Mouse (Mus musculus) forebrain, embryonic 16.5 days (tissue): ENCODE measurements around the gene Tfcp2l1. TPM values are rescaled to one million over a fixed set of nuclear protein-coding genes. Genes with fewer than 3 reads are reported as not detected.
"Not testable (repeated sequence)": the region's sequence is repeated elsewhere in the genome, so short reads cannot be mapped to it uniquely, and the experiment has no call there.

ENCODE experiments used
- ATAC-seq: fragments of 200-750 bp; cut with Nextera tagmentation; 2 replicates; pipeline ENCODE4 v1.8.0; 2017; ENCODE audit warnings: mild to moderate bottlenecking, moderate library complexity
- H3K27ac ChIP-seq: fragments of 300-500 bp; sonication (generic); 2 replicates; pipeline ENCODE4 v1.5.1; 2014; ENCODE audit warnings: low read length, control low read depth
- H3K27me3 ChIP-seq: fragments of 300-500 bp; sonication (generic); replicated peaks from 2 replicates; pipeline ENCODE4 v1.6.1; 2014; ENCODE audit warnings: low read length; ENCODE audit not compliant: control insufficient read depth, insufficient read depth
- H3K36me3 ChIP-seq: fragments of 300-500 bp; sonication (generic); 2 replicates; pipeline ENCODE4 v1.6.1; 2014; ENCODE audit not compliant: control insufficient read depth, insufficient read depth
- H3K4me1 ChIP-seq: fragments of 300-500 bp; sonication (generic); replicated peaks from 2 replicates; pipeline ENCODE4 v1.6.1; 2014; ENCODE audit warnings: low read length; ENCODE audit not compliant: control insufficient read depth, insufficient read depth
- H3K4me2 ChIP-seq: fragments of 300-500 bp; sonication (generic); 2 replicates; pipeline ENCODE4 v1.6.1; 2014; ENCODE audit warnings: mild to moderate bottlenecking, low read length, control low read depth
- H3K4me3 ChIP-seq: fragments of 300-500 bp; sonication (generic); replicated peaks from 2 replicates; pipeline ENCODE4 v1.5.1; 2014; ENCODE audit warnings: mild to moderate bottlenecking, low read length, control low read depth
- H3K9ac ChIP-seq: fragments of 300-500 bp; sonication (generic); replicated peaks from 2 replicates; pipeline ENCODE4 v1.6.1; 2014; ENCODE audit warnings: low read depth, low read length, control low read depth
- H3K9me3 ChIP-seq: fragments of 300-500 bp; sonication (generic); 2 replicates; pipeline ENCODE4 v1.6.1; 2016; ENCODE audit warnings: low read length; ENCODE audit not compliant: control insufficient read depth
- WGBS: fragments of 180-500 bp; shearing (Covaris S2); extraction: QIAGEN DNeasy Blood & Tissue Kit; methylation state at CpG from one replicate; pipeline ENCODE4 v1.1.7; 2014; 5-methylcytosine and 5-hydroxymethylcytosine counted together
- polyA plus RNA-seq: library from polyadenylated mRNA; unstranded; fragments of >200 nt; fragmentation: Nextera tagmentation; extraction: Ambion mirVana; gene quantifications from 2 replicates; pipeline ENCODE4 v1.2.1, GENCODE M21; 2015

Gene Tfcp2l1
- polyA plus RNA-seq, 1 experiment from 2014 or later = 0.28 TPM

GRCm38 (mm10) chr1:118621055-118621454 is 6.7 kb upstream of the Tfcp2l1 start:
- H3K36me3 ChIP-seq, H3K4me2 ChIP-seq, ATAC-seq, H3K9ac ChIP-seq, H3K4me3 ChIP-seq, H3K27me3 ChIP-seq, H3K27ac ChIP-seq, H3K4me1 ChIP-seq, H3K9me3 ChIP-seq: not testable (repeated sequence)
- WGBS = 95% methylated on average over 4 of the region's 5 CpGs

DNA sequence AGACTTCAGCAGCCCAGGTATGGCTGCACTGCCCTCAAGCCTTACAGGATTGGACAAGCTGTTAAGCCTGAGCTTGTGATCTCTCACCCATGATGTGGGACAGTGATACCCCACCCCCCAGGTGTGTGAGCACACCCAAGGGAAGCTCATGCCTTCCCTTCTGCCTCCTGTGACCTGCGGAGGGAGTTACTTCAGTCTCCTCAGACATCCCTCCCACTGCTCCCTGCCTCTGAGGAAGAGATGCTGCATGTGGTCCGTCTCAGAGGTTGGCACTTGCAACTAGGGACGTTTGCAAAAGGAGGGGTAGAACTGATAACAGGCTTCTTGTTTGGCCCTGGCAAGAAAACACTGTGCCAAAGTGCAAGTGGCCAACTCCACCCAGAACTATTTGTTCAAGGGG is 4.9 kb upstream of the Tfcp2l1 start:
- H3K36me3 ChIP-seq = no peaks in the 10 kb centered on the region
- no peak overlapping the region for H3K9ac ChIP-seq
- no peaks in the 10 kb centered on the region for H3K9me3 ChIP-seq
- ATAC-seq = no peak
- WGBS = 47% methylated on average over 3 of the region's 3 CpGs
- no peaks in the 10 kb centered on the region for H3K27me3 ChIP-seq
- no peak overlapping the region for H3K4me3 ChIP-seq
- no peak overlapping the region for H3K4me2 ChIP-seq
- H3K27ac ChIP-seq = no peak overlapping the region
- peaks cover 4% of the 10 kb centered on the region for H3K4me1 ChIP-seq

GRCm38 (mm10) chr1:118625461-118625860 is 2.3 kb upstream of the Tfcp2l1 start:
- Histone ChIP-seq H3K4me1 (peaks cover 9% of the 10 kb centered on the region), H3K27me3 (no peaks in the 10 kb centered on the region), H3K27ac (no peak overlapping the region), H3K4me2 (no peak overlapping the region), H3K4me3 (no peak overlapping the region), H3K9ac (no peak overlapping the region), H3K36me3 (no peaks in the 10 kb centered on the region), H3K9me3 (no peaks in the 10 kb centered on the region)
- WGBS = 34% methylated on average over 6 of the region's 6 CpGs
- ATAC-seq = no peak

- H3K4me3 ChIP-seq = no peak overlapping the region
- no peak overlapping the region for H3K4me2 ChIP-seq
- no peak overlapping the region for H3K9ac ChIP-seq
- WGBS = 45% methylated on average over 2 of the region's 2 CpGs
- H3K4me1 ChIP-seq = peaks cover 9% of the 10 kb centered on the region
- no peak overlapping the region for H3K27ac ChIP-seq
- ATAC-seq = no peak
- H3K9me3 ChIP-seq = no peaks in the 10 kb centered on the region
- no peaks in the 10 kb centered on the region for H3K27me3 ChIP-seq
- no peaks in the 10 kb centered on the region for H3K36me3 ChIP-seq
Observed at GRCm38 (mm10) chr1:118625921-118626320, 1.8 kb upstream of the Tfcp2l1 start.

DNA sequence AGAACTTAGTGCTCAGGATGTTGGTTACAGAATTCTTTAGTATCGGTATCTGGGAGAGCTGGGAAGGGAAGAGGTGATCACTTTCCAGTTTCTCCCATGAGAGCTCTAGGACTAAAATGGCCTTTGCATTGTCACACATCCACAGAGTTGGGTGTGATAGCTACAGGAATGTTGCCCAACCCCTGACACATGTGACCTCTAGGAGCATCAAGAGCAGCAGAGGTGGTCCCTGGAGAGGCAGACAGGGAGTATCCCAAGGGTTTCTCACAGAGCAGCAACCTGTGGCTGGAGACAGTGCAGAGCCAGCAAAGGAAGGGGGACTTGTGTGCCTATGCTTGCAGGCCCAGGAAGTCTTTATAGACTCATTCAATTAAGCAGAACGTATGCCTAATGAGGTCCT is 1.3 kb upstream of the Tfcp2l1 start:
- Histone ChIP-seq H3K9me3 (no peaks in the 10 kb centered on the region), H3K4me3 (no peak overlapping the region), H3K4me1 (peaks cover 9% of the 10 kb centered on the region), H3K4me2 (no peak overlapping the region), H3K27me3 (no peaks in the 10 kb centered on the region), H3K9ac (no peak overlapping the region), H3K27ac (no peak overlapping the region), H3K36me3 (no peaks in the 10 kb centered on the region)
- 80% methylated on average over 2 of the region's 2 CpGs for WGBS
- no peak for ATAC-seq

DNA sequence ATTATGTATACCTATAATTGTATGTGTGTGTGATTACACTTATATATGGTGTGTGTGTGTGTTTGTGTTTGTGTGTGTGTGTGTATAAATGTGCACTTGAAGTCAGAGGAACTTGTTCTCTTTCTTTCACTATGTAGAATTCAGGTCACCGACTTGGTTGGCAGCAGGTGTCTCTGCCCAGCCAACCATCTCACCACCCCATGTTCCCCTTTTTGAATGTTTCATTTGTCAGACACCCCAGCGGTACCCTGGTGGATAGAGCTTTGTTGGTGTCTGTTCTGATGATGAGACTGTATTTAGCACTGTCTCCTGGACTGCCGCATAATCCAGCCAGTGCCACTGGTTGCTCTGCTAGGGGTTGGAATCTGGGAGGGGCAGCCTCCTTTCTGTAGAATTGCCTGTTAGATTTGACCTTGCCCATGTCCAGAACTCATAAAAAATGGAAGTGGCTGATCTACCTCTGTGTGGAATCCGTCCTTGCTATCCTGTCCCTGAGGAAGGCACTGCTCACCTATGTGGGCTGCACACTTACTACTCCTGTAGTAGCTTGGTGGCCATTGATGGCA is 5.8 kb downstream of the Tfcp2l1 start:
- no peaks in the 10 kb centered on the region for H3K4me1 ChIP-seq
- H3K4me3 ChIP-seq = no peak overlapping the region
- H3K9me3 ChIP-seq = no peaks in the 10 kb centered on the region
- H3K27me3 ChIP-seq = no peaks in the 10 kb centered on the region
- no peak for ATAC-seq
- no peak overlapping the region for H3K4me2 ChIP-seq
- WGBS = 90% methylated on average over 4 of the region's 4 CpGs
- H3K9ac ChIP-seq = no peak overlapping the region
- H3K36me3 ChIP-seq = no peaks in the 10 kb centered on the region
- H3K27ac ChIP-seq = no peak overlapping the region

- Histone ChIP-seq H3K27me3 (no peaks in the 10 kb centered on the region), H3K36me3 (no peaks in the 10 kb centered on the region), H3K4me2 (no peak overlapping the region), H3K9ac (no peak overlapping the region), H3K27ac (no peak overlapping the region), H3K4me3 (no peak overlapping the region), H3K9me3 (no peaks in the 10 kb centered on the region), H3K4me1 (no peaks in the 10 kb centered on the region)
- no peak for ATAC-seq
- 76% methylated on average over 2 of the region's 2 CpGs for WGBS
Observed at GRCm38 (mm10) chr1:118642296-118642999, 14.7 kb downstream of the Tfcp2l1 start.

DNA sequence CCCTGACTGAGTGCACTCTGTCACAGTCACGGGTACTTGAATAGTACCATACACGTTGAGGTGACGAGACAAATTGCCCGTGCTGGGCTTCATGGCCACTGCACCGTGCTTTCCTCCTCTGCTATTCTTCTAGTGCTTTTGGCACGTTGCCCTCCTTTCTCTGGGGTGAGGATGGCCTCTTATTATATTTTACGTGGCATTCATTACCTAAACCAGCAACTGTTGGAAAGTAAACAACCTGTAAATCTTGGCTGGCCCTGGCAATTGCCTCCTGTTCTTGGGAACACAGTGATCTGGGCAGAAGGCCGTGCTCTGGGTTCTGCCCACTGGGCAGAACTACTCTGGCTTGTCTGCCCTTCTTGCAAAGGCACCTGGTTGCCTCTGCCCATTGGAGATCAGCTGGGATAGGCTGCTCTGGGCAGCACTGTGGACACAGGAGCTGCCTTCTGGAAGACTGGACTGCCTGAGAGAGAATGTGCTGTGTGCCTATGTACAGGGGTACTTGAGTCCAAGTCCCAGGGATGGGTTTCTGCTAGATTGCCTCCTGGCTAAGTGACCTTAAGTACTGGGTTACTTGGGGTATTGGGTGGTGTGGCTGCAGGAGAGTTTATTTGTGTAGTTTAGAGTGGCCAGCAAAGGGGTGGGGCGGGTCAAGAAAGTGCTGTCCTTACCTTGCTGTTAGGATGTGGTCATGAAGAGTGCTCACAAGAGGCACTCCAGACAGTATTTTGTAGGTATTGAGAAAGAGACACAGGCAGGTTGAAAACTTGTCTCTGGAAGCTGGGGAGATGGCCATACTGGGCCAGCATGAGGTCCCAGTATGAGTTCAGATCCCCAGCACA is 15.6 kb downstream of the Tfcp2l1 start:
- WGBS = 53% methylated on average over 9 of the region's 9 CpGs

DNA sequence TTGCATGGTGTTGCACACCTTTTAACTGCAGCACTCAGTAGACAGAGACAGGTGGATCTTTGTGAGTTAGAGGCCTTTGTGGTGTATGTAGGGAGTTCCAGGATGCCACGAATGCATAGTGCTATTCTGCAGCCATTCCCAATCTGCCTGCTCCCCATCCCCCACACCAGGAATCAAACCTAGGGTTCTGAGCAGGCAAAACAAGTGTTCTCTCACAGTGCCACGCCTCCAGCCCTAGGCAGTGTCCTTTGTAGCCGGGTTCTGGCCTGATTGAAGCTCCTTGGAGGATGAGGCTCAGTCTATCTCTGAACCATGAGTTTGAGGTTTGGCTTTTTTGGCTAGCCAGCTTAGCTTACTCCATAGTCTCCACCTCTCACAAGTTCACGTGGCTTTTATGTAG is 18.0 kb downstream of the Tfcp2l1 start:
- no peak overlapping the region for H3K4me2 ChIP-seq
- no peaks in the 10 kb centered on the region for H3K27me3 ChIP-seq
- H3K4me1 ChIP-seq = no peaks in the 10 kb centered on the region
- 63% methylated on average over 4 of the region's 4 CpGs for WGBS
- no peak overlapping the region for H3K27ac ChIP-seq
- no peak overlapping the region for H3K4me3 ChIP-seq
- ATAC-seq = no peak
- H3K9me3 ChIP-seq = no peaks in the 10 kb centered on the region
- no peaks in the 10 kb centered on the region for H3K36me3 ChIP-seq
- no peak overlapping the region for H3K9ac ChIP-seq

More for the DNA sequence above, 15.6 kb downstream of the Tfcp2l1 start:
- Histone ChIP-seq H3K4me2 (no peak overlapping the region), H3K27ac (no peak overlapping the region), H3K9ac (no peak overlapping the region), H3K27me3 (no peaks in the 10 kb centered on the region), H3K36me3 (no peaks in the 10 kb centered on the region), H3K4me3 (no peak overlapping the region), H3K4me1 (no peaks in the 10 kb centered on the region), H3K9me3 (no peaks in the 10 kb centered on the region)
- ATAC-seq = no peak
